8 mouse cellular contexts compared by ENCODE assay signal in the genomic region with DNA sequence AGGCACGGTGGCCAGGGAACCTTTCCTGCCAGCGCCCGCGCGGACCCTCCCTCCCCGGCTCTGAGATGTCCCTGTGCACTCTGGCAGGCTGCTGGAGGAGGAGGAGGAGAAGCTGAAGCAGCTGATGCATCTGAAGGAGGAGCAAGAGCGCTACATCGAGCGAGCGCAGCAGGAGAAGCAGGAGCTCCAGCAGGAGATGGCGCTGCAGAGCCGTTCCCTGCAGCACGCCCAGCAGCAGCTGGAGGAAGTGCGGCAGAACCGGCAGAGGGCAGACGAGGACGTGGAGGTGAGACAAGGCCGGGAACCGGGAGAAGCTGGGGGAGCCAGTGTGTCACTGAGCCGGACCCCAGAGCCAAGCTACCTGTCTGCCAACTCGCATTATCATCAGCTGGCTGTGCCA. TPM values are rescaled to one million over a fixed set of nuclear protein-coding genes. Genes with fewer than 3 reads are reported as not detected.
A peak's percentile ranks its signal among the peaks of the same experiment; 100 is the strongest.
DNase-seq lines count a peak whose midpoint lies in the region; ATAC-seq and TF ChIP-seq lines count a peak whose summit lies in the region.

No protein-coding gene starts in this region.

- H3K36me3 ChIP-seq in lung, embryonic 14.5 days (ENCODE audit: insufficient read depth) = no peaks in the 10 kb centered on the region
- H3K36me3 ChIP-seq in thymus, adult 2 months (ENCODE audit: control insufficient read depth, insufficient read depth, low read length) = peaks cover 47% of the 10 kb centered on the region

- peaks cover 6% of the 10 kb centered on the region; the same call in 1 of the 2 replicates for H3K4me1 ChIP-seq in cerebellum, adult 2 months (ENCODE audit: control insufficient read depth, insufficient read depth, low read length)
- 0 out of 2 replicates have a peak, but pooled peaks cover 5% of the 10 kb centered on the region for H3K4me1 ChIP-seq in lung, embryonic 14.5 days (ENCODE audit: insufficient read depth)
- H3K4me1 ChIP-seq in thymus, adult 2 months (replicated peaks; ENCODE audit: control insufficient read depth, insufficient read depth, low read length) = peaks cover 27% of the 10 kb centered on the region

- TF ChIP-seq CTCF in cerebellum, adult 2 months (IDR thresholded peaks at IDR 0.05; ENCODE audit: borderline replicate concordance, insufficient read depth, low read depth, low read length) = peak; percentile 98
- TF ChIP-seq CTCF in lung, embryonic 14.5 days (IDR thresholded peaks at IDR 0.05; ENCODE audit: low read depth) = peak; percentile 100
- TF ChIP-seq CTCF in thymus, adult 2 months (IDR thresholded peaks at IDR 0.05; ENCODE audit: borderline replicate concordance, control insufficient read depth, extremely low read depth, insufficient read depth, low read length, poor library complexity) = peak; percentile 94

- H3K9me3 ChIP-seq in lung, embryonic 14.5 days (ENCODE audit: low read depth, low read length) = no peaks in the 10 kb centered on the region

- ATAC-seq in hematopoietic stem cell, adult 5-6 weeks (replicated peaks in 1 of 2; ENCODE audit: insufficient read depth in 1 of 2, low FRiP score in 2 of 2, low TSS enrichment in 1 of 2, low read depth in 1 of 2, poor library complexity in 2 of 2, severe bottlenecking in 2 of 2) = peak; percentile 64 to 76
- peak; percentile 45 for ATAC-seq in lung, embryonic 14.5 days (ENCODE audit: insufficient read depth)

- H3K4me2 ChIP-seq in lung, embryonic 14.5 days = peak overlapping the region; percentile 59

- DNase-seq in ES-CJ7 (ENCODE audit: low read depth, low spot score) = peak; percentile 95
- DNase-seq in cerebellum, adult 2 months = peak; percentile 89
- peak; percentile 92 for DNase-seq in forelimb bud, embryonic 11.5 days (ENCODE audit: low read depth, low spot score)
- DNase-seq in layer of hippocampus, adult 8-10 months (ENCODE audit: low spot score in 2 of 2) = peak; percentile 87 to 92
- DNase-seq in lung, embryonic 14.5 days = peak; percentile 95
- peak; percentile 86 for DNase-seq in ovary, adult 18-20 months (ENCODE audit: low spot score)
- peak; percentile 94 for DNase-seq in thymus, adult 2 months

- 3% methylated on average over 21 of the region's 21 CpGs for WGBS in cerebellum, adult 2 months
- 2% methylated on average over 21 of the region's 21 CpGs for WGBS in lung, embryonic 14.5 days
- WGBS in thymus, adult 2 months = 24% methylated on average over 21 of the region's 21 CpGs

- no peak overlapping the region for H3K27ac ChIP-seq in cerebellum, adult 2 months (ENCODE audit: insufficient read depth, low read length)
- no peak overlapping the region for H3K27ac ChIP-seq in lung, embryonic 14.5 days (ENCODE audit: low read depth)
- H3K27ac ChIP-seq in thymus, adult 2 months (ENCODE audit: control insufficient read depth, insufficient read depth, low read length) = no peak overlapping the region

- no peaks in the 10 kb centered on the region for H3K27me3 ChIP-seq in cerebellum, adult 2 months (ENCODE audit: control insufficient read depth, insufficient read depth, low read length)
- no peaks in the 10 kb centered on the region for H3K27me3 ChIP-seq in lung, embryonic 14.5 days (ENCODE audit: insufficient read depth, low read length)
- H3K27me3 ChIP-seq in thymus, adult 2 months (ENCODE audit: control insufficient read depth, insufficient read depth, low read length) = no peaks in the 10 kb centered on the region

- TF ChIP-seq POLR2A in cerebellum, adult 2 months (IDR thresholded peaks at IDR 0.05; ENCODE audit: borderline replicate concordance, insufficient read depth, low read length) = no peak
- 0 out of 2 replicates have a peak, but pooled peaks have one; percentile 11 for TF ChIP-seq POLR2A in thymus, adult 2 months (IDR thresholded peaks at IDR 0.05; ENCODE audit: control insufficient read depth, extremely low read depth, insufficient read depth, low read length, poor library complexity)

- H3K9ac ChIP-seq in lung, embryonic 14.5 days = peak overlapping the region; percentile 24; the same call in 1 of the 2 replicates

- peak overlapping the region; percentile 21 for H3K4me3 ChIP-seq in cerebellum, adult 2 months (replicated peaks; ENCODE audit: insufficient read depth, low read depth, low read length)
- H3K4me3 ChIP-seq in lung, embryonic 14.5 days (ENCODE audit: low read depth, low read length) = peak overlapping the region; percentile 24
- H3K4me3 ChIP-seq in thymus, adult 2 months (ENCODE audit: control insufficient read depth, insufficient read depth, low read length) = no peak overlapping the region

RNA-seq across cellular contexts. Expression of a gene that starts 6.5 kb away (rescaled TPM):
- 26.8 and 27.1 TPM in 2 replicates for polyA plus RNA-seq in cerebellum, adult 2 months (2012; rRNA removed)
- 2.2 and 3.8 TPM in 2 replicates for total RNA-seq in hematopoietic stem cell, adult 5-6 weeks (2017)
- total RNA-seq in layer of hippocampus, adult 8-10 months (2022) = 10 to 100 TPM; 24.5 to 27.5 (median 26.7) TPM
- 1.8 and 2.8 TPM in 2 replicates for polyA plus RNA-seq in lung, embryonic 14.5 days (2014; fragmentation: Nextera tagmentation; extraction: Ambion mirVana)
- 50.7 and 51.6 TPM in 2 replicates for polyA plus RNA-seq in thymus, adult 2 months (2012; rRNA removed)

RNA-seq across cellular contexts. Expression of a gene that starts 18.4 kb away (rescaled TPM):
- polyA plus RNA-seq in cerebellum, adult 2 months (2012; rRNA removed) = 4.2 and 5.4 TPM in 2 replicates
- total RNA-seq in hematopoietic stem cell, adult 5-6 weeks (2017) = 113 and 137 TPM in 2 replicates
- 1 to 10 TPM; 2.9 to 6.5 (median 3.5) TPM for total RNA-seq in layer of hippocampus, adult 8-10 months (2022)
- 2.4 and 2.7 TPM in 2 replicates for polyA plus RNA-seq in lung, embryonic 14.5 days (2014; fragmentation: Nextera tagmentation; extraction: Ambion mirVana)
- 247 and 277 TPM in 2 replicates for polyA plus RNA-seq in thymus, adult 2 months (2012; rRNA removed)

RNA-seq across cellular contexts. Expression of a gene that starts 49.1 kb away (rescaled TPM):
- 71.9 and 77.1 TPM in 2 replicates for polyA plus RNA-seq in cerebellum, adult 2 months (2012; rRNA removed)
- 12.9 and 26.0 TPM in 2 replicates for total RNA-seq in hematopoietic stem cell, adult 5-6 weeks (2017)
- total RNA-seq in layer of hippocampus, adult 8-10 months (2022) = 100 to 1,000 TPM in 2 of 4 experiments, 10 to 100 TPM in 2; 91.9 to 107 (median 101) TPM
- 36.0 and 45.4 TPM in 2 replicates for polyA plus RNA-seq in lung, embryonic 14.5 days (2014; fragmentation: Nextera tagmentation; extraction: Ambion mirVana)
- 55.5 and 55.7 TPM in 2 replicates for polyA plus RNA-seq in thymus, adult 2 months (2012; rRNA removed)

Comparison
In these comparisons a context has a peak if more than half of its experiments do, and no peak if none do; other contexts are left out.
1. RNA of a gene that starts 18.4 kb away (polyA plus RNA-seq): 247 to 277 TPM in thymus, adult 2 months; 4.2 to 5.4 TPM in cerebellum, adult 2 months and 2.4 to 2.7 TPM in lung, embryonic 14.5 days; every median in the first group is over 10 times any median in the second.
2. Peak in every context shown above with its lines, with median percentiles within 50 percentile points of each other: DNase-seq and CTCF ChIP-seq.